Mouse (Mus musculus): Measurements from ENCODE around the gene Gng12.
A peak's percentile ranks its signal among the peaks of the same experiment; 100 is the strongest.
"Not testable (repeated sequence)": the region's sequence is repeated elsewhere in the genome, so short reads cannot be mapped to it uniquely, and the experiment has no call there.

The Gng12 gene

GRCm38 (mm10) chr6:66989518-66989917 is 93.3 kb downstream of the Gng12 start:
- no peak for DNase-seq (ENCODE audit: low spot score in 2 of 2)

GRCm38 (mm10) chr6:66992232-66992631 is 96.0 kb downstream of the Gng12 start:
- DNase-seq (ENCODE audit: low spot score in 2 of 2): peak; percentile 23 to 44

DNA sequence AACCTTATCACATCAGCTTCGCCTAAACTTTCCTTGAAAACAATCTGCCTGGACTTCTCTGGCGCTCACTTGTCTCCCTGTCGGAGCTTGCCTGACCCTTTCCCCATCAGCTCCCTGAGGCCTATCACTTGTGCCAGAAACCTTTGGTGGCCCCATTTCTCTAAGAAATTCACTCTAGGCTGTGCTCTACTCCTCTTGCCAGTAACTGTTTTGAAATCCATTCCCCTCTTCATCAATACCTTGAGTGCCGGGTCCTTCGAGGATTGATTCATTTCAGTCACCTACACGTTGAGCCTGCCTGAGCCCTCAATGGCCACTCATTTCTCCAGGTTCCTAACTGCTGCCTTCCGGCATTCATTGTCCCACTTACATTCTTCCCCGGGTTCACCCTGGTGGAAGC is 96.6 kb downstream of the Gng12 start:
- no peak for DNase-seq (ENCODE audit: low spot score in 2 of 2)

- DNase-seq (ENCODE audit: low spot score in 2 of 2): no peak
These were observed 98.8 kb downstream of the Gng12 start for GRCm38 (mm10) chr6:66994981-66995380.

DNA sequence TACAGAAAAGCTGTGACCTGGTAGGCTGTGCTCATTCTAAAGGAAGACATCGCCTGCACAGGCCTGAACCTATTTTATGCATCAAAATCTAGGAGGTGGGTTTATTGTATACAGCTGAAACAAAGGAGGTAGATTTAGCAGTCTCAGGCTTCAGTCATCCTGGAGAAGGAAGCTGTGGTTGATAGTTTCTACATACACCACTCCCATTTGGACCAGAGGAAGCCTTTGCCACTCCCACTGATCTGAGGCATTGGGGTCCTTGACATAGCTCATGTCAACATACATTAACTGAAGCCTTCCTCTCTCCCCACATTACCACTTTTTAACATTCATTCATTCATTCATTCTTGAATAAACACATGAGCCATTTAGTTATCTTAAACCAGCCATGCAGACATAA is 99.6 kb downstream of the Gng12 start:
- DNase-seq (ENCODE audit: low spot score in 2 of 2): no peak

DNA sequence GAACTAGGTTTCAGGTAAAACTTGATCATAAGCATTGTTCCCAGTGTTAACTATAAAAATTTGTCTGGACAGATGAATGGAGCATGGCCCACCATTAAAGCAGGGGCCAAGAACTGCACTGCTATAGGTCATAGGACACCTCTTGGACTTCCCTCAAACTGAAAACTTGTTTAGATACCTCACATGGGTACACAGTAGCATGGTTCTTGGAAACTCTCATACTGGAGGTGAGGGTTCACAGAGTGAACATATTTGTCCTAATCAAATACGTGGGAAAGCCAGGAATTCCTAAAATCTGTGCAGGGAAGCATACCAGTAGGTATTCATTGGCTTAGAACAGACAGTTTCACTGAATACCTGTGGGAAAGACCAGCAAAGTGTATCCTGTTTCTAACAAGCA is 100.1 kb downstream of the Gng12 start:
- no peak for DNase-seq (ENCODE audit: low spot score in 2 of 2)

DNA sequence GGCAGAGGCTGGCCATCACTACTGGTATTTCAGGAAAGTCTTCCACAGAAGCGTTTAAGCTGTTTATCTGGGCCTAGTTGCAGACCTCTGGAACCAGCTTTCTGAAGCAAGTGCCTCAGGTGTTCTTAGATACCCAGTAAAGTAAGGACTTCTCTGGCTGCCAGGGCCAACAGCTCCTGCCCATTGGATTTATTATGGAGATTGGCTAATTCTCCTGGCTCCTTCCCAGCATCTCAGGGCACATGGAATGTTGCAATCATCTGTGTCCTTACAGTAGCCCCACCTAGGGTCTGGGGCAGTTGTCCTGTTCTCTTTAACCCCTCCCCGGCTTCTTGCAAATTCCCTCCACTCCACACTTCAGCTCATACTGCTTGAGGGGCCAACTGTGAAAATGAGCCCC is 102.4 kb downstream of the Gng12 start:
- DNase-seq (ENCODE audit: low spot score in 2 of 2): no peak

DNA sequence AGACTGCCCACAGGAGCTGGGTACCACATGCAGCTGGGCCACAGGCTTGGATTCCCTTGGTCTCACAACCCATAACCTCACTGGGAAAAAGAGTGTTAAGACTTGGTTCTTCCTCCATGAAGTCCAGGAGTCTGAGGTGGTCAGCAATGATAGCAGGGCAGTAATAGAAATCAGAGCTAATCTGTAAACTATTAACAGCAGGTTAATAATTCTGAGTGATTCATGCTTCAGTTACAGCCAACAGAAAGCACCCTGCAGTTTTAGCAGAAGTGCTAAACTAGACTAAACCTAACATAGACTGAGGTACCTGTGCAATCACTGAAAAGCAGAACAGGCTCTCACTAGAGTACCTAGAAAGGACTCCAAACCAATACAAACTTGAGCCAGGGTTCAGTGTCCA is 103.6 kb downstream of the Gng12 start:
- no peak for DNase-seq (ENCODE audit: low spot score in 2 of 2)

DNA sequence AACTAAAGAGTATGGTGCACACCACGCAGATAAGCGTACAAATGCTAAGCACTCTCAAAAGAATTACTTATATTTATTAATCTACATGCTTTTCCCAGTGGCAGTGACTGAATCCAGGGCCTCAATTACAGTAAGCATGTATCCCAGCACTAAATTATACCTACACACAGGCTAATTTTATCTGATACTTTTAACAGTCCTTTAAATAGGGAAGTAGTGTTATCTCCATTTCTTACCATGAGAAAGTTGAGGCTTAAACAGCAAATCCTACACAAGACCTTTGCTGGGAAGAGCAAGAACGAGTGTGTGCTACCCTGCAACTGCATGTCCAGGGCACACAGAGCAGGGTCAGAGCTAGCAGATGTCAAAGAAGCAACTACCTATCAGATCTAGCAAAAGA is 113.7 kb downstream of the Gng12 start:
- DNase-seq (ENCODE audit: low spot score in 2 of 2): no peak

DNA sequence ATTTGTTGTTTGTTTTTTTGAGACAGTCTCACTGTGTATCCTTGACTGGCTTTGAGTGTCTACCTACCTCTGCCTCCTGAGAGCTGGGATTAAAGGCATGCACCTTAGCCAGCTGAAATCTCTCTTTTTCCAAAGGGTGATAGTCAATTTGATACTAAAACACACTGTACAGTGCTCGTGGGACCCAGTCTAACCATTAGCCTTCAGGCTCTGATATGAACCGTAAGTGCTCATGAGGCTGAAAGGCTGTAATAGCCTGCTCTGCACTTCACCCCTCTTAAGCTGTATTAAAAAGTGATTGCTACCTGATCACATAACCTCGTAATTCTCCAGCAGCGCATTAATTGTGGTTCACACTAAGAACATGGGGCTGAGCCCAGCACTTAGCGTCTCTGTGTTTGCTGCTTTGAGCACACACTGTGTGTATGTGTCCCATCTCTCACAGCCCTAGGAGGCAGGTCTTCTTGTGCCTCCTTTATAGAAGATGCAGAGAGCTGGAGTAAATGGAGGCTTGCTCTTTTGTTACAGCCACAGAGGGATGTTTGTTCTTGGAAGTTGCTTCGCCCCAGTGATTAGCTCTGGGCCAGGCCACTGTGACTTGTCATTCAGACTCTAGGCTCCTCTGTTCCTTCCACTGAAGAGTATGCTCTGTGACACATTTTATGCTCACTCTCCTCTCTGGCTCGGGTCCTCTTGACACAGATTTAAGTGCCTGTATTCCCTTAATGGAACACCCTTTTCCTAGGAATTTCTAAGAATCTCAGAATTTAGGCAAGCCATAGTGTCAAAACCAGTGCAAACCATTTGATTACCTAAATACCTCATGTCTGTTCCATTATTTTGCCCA is 114.4 kb downstream of the Gng12 start:
- no peak for DNase-seq (ENCODE audit: low spot score in 2 of 2)

DNA sequence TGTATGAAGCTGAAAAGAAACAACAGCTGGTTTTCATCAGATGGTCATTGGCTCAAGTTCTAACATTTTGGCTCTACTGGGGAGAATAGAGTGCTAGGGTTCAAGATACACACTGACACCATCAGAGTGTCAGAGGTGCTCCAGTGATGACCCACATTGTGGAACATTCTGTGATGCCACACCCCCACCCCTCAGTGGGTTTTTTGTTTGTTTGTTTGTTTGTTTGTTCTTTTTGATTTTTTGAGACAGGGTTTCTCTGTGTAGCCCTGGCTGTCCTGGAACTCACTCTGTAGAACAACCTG is 115.0 kb downstream of the Gng12 start:
- no peak for DNase-seq (ENCODE audit: low spot score in 2 of 2)

- DNase-seq (ENCODE audit: low spot score in 2 of 2): no peak
These were observed 117.2 kb downstream of the Gng12 start for GRCm38 (mm10) chr6:67013293-67013948.

DNA sequence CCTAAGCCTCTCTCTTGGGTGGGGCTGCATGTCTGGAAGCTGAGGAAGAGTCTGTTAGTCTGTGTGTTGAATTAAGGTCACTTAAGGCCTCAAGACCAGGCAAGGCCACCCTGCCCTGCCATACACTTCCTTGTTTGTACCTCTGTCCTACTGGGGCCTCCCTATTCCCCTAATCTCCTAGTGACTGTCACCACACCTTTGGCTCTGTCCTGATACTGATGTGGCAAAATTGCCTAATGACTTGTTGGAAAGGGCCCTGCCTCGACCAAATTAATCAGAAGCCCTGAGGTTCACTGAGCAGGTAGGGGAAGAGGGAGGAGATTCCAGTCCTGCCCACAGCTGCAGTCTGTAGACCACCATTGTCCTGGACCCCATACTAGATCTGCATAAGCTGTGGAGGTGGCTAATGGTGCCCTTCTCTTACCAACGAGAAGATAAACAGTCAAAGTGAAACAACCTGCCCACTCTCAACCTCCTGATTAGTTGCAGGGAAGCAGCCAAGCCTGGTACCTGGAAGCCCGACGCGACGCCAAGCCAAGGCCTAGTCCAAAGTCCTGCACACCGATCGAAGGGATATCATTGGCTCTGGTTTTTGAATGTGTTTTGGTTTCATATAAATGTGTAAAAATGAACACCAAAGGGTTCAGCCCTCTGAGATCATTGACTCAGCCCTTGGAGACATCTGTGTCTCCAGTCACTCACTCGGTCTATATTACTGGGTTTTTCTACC is 117.9 kb downstream of the Gng12 start:
- DNase-seq (ENCODE audit: low spot score in 2 of 2): no peak

- no peak for DNase-seq (ENCODE audit: low spot score in 2 of 2)
These were observed 118.5 kb downstream of the Gng12 start for GRCm38 (mm10) chr6:67014679-67015075.

GRCm38 (mm10) chr6:67015739-67016519 is 119.7 kb downstream of the Gng12 start:
- peak; percentile 53 to 57 for DNase-seq (ENCODE audit: low spot score in 2 of 2)

GRCm38 (mm10) chr6:67016520-67017111 is 120.4 kb downstream of the Gng12 start:
- no peak for DNase-seq (ENCODE audit: low spot score in 2 of 2)

DNA sequence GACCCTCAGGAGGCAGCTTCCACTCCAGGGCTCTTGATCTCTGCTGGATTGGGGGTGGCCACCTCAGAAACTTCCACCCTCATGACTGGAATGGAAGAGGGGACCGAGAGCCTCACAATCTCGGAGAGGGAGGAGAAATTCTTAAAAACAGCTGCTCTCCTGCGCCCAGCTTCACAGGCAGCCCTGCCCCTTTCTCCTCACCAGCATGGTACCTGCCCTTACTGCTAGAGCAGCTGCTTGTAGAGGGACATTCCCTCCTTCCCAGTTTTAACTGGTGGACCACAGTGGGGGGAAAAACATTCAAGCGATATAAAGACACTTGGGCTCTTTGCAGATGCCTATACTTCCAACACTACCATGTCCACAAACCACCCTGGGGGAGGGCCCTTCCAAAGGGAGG is 122.2 kb downstream of the Gng12 start:
- DNase-seq (ENCODE audit: low spot score in 2 of 2): no peak

DNA sequence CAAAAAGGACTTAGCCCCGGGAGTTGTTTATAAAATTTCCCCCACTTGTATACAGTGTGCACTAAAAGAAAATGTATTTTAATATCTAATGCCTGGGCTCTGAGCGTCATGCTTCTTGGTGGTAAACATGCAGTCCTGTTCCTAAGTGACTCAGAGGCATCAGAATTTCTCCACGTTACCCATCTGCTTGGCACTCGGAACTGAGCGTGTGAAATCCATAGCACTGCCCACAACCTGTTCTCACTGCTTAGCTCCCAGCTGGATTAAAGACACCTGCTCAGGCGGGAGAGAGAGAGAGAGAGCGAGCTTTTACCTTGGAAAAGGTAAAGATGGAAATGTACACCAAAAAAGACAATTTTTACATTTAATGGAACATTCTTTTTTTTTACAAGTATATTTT is 122.8 kb downstream of the Gng12 start:
- DNase-seq (ENCODE audit: low spot score in 2 of 2): not testable (repeated sequence)

DNA sequence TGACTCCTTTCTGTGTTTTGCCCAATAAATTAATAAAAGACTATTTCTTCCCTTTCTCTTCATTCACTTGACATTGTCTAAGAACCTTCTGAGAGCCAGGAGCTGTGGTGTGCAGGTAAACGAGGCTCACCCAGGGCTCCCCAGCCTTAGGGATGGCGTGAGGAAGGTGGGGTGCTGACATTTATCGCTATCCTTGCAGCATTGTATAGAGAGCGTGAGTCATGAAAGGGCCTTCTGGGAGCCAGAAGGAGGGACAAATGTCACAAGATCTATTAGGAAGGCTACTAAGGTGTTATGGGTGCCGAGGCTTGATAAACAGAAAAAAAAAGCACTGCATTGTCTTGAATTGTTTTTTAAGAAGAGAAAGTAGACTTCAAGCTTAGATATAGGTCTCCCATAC is 125.1 kb downstream of the Gng12 start:
- DNase-seq (ENCODE audit: low spot score in 2 of 2): no peak

DNA sequence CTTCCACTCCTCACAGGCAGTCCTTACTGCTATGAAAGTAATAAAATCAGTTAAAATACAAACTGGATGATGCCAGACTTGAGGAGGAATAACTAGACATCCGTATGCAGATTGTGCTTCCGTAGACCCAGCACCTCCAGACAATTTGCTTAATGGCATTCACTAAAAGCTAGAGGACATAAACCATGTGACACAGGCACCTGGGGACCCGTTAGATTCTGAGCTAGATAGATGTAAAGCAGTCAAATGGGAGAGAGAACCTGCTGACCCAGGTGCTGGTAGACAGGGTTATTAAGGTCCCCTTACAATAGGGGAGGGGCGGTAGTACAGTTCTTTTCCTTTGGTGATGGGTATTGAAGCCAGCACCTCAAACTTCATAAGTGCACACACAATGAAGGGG is 127.5 kb downstream of the Gng12 start:
- no peak for DNase-seq (ENCODE audit: low spot score in 2 of 2)

DNA sequence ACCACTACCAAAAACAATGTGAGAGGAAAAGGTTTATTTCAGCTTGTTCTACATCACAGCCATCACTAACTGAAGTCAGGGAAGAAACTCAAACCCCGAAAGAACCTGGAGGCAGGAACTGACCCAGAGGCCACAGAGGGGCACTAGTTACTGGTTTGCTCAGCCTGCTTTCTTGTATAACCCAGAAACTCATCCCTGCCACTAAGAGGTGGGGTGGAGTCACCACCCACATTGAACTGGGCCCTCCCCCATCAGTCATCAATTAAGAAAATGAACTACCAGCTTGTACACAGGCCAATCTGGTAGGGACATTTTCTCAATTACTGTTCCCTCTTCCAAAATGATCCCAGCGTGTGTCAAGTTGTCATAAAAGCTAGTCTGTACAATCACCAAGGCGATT is 130.5 kb downstream of the Gng12 start:
- no peak for DNase-seq (ENCODE audit: low spot score in 2 of 2)

Measured in heart, adult 9 months (tissue).